Mouse (Mus musculus) heart, embryonic 16.5 days (tissue): ENCODE data around the gene Arhgap1. TPM values are rescaled to one million over a fixed set of nuclear protein-coding genes. Genes with fewer than 3 reads are reported as not detected.
A peak's percentile ranks its signal among the peaks of the same experiment; 100 is the strongest.

Experiments used
- ATAC-seq: fragments of 200-750 bp; cut with Nextera tagmentation; replicated peaks from 2 replicates; pipeline ENCODE4 v1.8.0; 2017; ENCODE audit warnings: moderate number of reproducible peaks; ENCODE audit not compliant: insufficient read depth, low FRiP score; ENCODE audit errors: extremely low read depth
- H3K27ac ChIP-seq: fragments of 300-500 bp; sonication (generic); 2 replicates; pipeline ENCODE4 v1.5.1; 2014; ENCODE audit warnings: mild to moderate bottlenecking, low read length, control low read depth, moderate library complexity
- H3K27me3 ChIP-seq: fragments of 300-500 bp; sonication (generic); 2 replicates; pipeline ENCODE4 v1.6.1; 2014; ENCODE audit warnings: low read length, mixed read lengths; ENCODE audit not compliant: control insufficient read depth, insufficient read depth
- H3K36me3 ChIP-seq: fragments of 300-500 bp; sonication (generic); 2 replicates; pipeline ENCODE4 v1.6.1; 2014; ENCODE audit not compliant: control insufficient read depth, insufficient read depth
- H3K4me1 ChIP-seq: fragments of 300-500 bp; sonication (generic); 2 replicates; pipeline ENCODE4 v1.6.1; 2014; ENCODE audit warnings: low read length, mixed read lengths; ENCODE audit not compliant: control insufficient read depth, insufficient read depth
- H3K4me2 ChIP-seq: fragments of 300-500 bp; sonication (generic); 2 replicates; pipeline ENCODE4 v1.6.1; 2014; ENCODE audit warnings: low read depth, mild to moderate bottlenecking, control low read depth, low read length
- H3K4me3 ChIP-seq: fragments of 300-500 bp; sonication (generic); 2 replicates; pipeline ENCODE4 v1.5.1; 2014; ENCODE audit warnings: mild to moderate bottlenecking, control low read depth, low read length
- H3K9ac ChIP-seq: fragments of 300-500 bp; sonication (generic); 2 replicates; pipeline ENCODE4 v1.6.1; 2014; ENCODE audit warnings: low read length, control low read depth
- H3K9me3 ChIP-seq: fragments of 300-500 bp; sonication (generic); replicated peaks from 2 replicates; pipeline ENCODE4 v1.6.1; 2016; ENCODE audit warnings: low read length; ENCODE audit not compliant: control insufficient read depth
- WGBS: fragments of 180-500 bp; shearing (Covaris S2); extraction: QIAGEN DNeasy Blood & Tissue Kit; methylation state at CpG from one replicate; pipeline ENCODE4 v1.1.7; 2014; 5-methylcytosine and 5-hydroxymethylcytosine counted together
- polyA plus RNA-seq: library from polyadenylated mRNA; unstranded; fragments of >200 nt; fragmentation: Nextera tagmentation; extraction: Ambion mirVana; gene quantifications from 2 replicates; pipeline ENCODE4 v1.2.1, GENCODE M21; 2015

Gene Arhgap1
- polyA plus RNA-seq, 1 experiment from 2014 or later = 122 TPM

GRCm38 (mm10) chr2:91655388-91655787, 5.7 kb downstream of the Arhgap1 start:
- peaks cover 51% of the 10 kb centered on the region for H3K4me1 ChIP-seq
- no peak overlapping the region for H3K4me3 ChIP-seq
- H3K4me2 ChIP-seq = 0 out of 2 replicates have a peak overlapping the region, but pooled peaks have one; percentile 5
- H3K27me3 ChIP-seq = no peaks in the 10 kb centered on the region
- no peaks in the 10 kb centered on the region for H3K9me3 ChIP-seq
- H3K36me3 ChIP-seq = peaks cover 29% of the 10 kb centered on the region
- peak overlapping the region; percentile 81 for H3K27ac ChIP-seq
- H3K9ac ChIP-seq = 0 out of 2 replicates have a peak overlapping the region, but pooled peaks have one; percentile 34
- ATAC-seq = no peak
- 41% methylated on average over 5 of the region's 5 CpGs for whole genome bisulfite sequencing

GRCm38 (mm10) chr2:91655827-91656226, 6.2 kb downstream of the Arhgap1 start:
- H3K27ac ChIP-seq = peak overlapping the region; percentile 81
- 34% methylated on average over 6 of the region's 6 CpGs for WGBS
- H3K4me1 ChIP-seq = peaks cover 50% of the 10 kb centered on the region
- no peaks in the 10 kb centered on the region for H3K9me3 ChIP-seq
- no peaks in the 10 kb centered on the region for H3K27me3 ChIP-seq
- peak overlapping the region; percentile 24; the same call in 1 of the 2 replicates for H3K4me2 ChIP-seq
- peak; percentile 73 for ATAC-seq
- no peak overlapping the region for H3K4me3 ChIP-seq
- H3K9ac ChIP-seq = peak overlapping the region; percentile 44
- peaks cover 29% of the 10 kb centered on the region for H3K36me3 ChIP-seq

GRCm38 (mm10) chr2:91656774-91657173, 7.1 kb downstream of the Arhgap1 start:
- Histone ChIP-seq H3K4me2 (no peak overlapping the region), H3K4me3 (no peak overlapping the region), H3K27ac (peak overlapping the region; percentile 81; the same call in 1 of the 2 replicates), H3K9me3 (no peaks in the 10 kb centered on the region), H3K9ac (no peak overlapping the region), H3K27me3 (no peaks in the 10 kb centered on the region), H3K4me1 (peaks cover 42% of the 10 kb centered on the region), H3K36me3 (peaks cover 37% of the 10 kb centered on the region)
- WGBS = 45% methylated on average over 8 of the region's 8 CpGs
- no peak for ATAC-seq

- Histone ChIP-seq H3K9ac (no peak overlapping the region), H3K4me1 (peaks cover 21% of the 10 kb centered on the region), H3K27ac (no peak overlapping the region), H3K4me3 (no peak overlapping the region), H3K4me2 (no peak overlapping the region), H3K9me3 (no peaks in the 10 kb centered on the region), H3K27me3 (no peaks in the 10 kb centered on the region), H3K36me3 (peaks cover 56% of the 10 kb centered on the region)
- WGBS = 92% methylated on average over 8 of the region's 8 CpGs
- ATAC-seq = no peak
Measured at GRCm38 (mm10) chr2:91659657-91660056, 10.0 kb downstream of the Arhgap1 start.

- WGBS = 93% methylated on average over 6 of the region's 6 CpGs
- Histone ChIP-seq H3K36me3 (peaks cover 60% of the 10 kb centered on the region), H3K27me3 (no peaks in the 10 kb centered on the region), H3K4me2 (no peak overlapping the region), H3K9me3 (no peaks in the 10 kb centered on the region), H3K27ac (no peak overlapping the region), H3K4me3 (no peak overlapping the region), H3K4me1 (peaks cover 8% of the 10 kb centered on the region), H3K9ac (no peak overlapping the region)
- no peak for ATAC-seq
Measured at GRCm38 (mm10) chr2:91660981-91661380, 11.3 kb downstream of the Arhgap1 start.

GRCm38 (mm10) chr2:91664780-91665179, 15.1 kb downstream of the Arhgap1 start:
- H3K9me3 ChIP-seq = no peaks in the 10 kb centered on the region
- no peak overlapping the region for H3K9ac ChIP-seq
- no peak overlapping the region for H3K27ac ChIP-seq
- H3K4me2 ChIP-seq = no peak overlapping the region
- no peak overlapping the region for H3K4me3 ChIP-seq
- no peak for ATAC-seq
- H3K36me3 ChIP-seq = peaks cover 65% of the 10 kb centered on the region
- peaks cover 7% of the 10 kb centered on the region; the same call in 1 of the 2 replicates for H3K4me1 ChIP-seq
- H3K27me3 ChIP-seq = no peaks in the 10 kb centered on the region

- Histone ChIP-seq H3K4me3 (no peak overlapping the region), H3K27me3 (no peaks in the 10 kb centered on the region), H3K9me3 (no peaks in the 10 kb centered on the region), H3K4me1 (peaks cover 7% of the 10 kb centered on the region; the same call in 1 of the 2 replicates), H3K27ac (no peak overlapping the region), H3K36me3 (peaks cover 68% of the 10 kb centered on the region), H3K4me2 (no peak overlapping the region), H3K9ac (no peak overlapping the region)
- 74% methylated on average over 6 of the region's 6 CpGs for WGBS
- 0 out of 2 replicates have a peak, but pooled peaks have one; percentile 47 for ATAC-seq
Measured at GRCm38 (mm10) chr2:91666386-91666910, 16.8 kb downstream of the Arhgap1 start.

GRCm38 (mm10) chr2:91667747-91668146, 18.1 kb downstream of the Arhgap1 start:
- WGBS = 60% methylated on average over 2 of the region's 2 CpGs
- Histone ChIP-seq H3K9ac (no peak overlapping the region), H3K4me1 (peaks cover 7% of the 10 kb centered on the region; the same call in 1 of the 2 replicates), H3K36me3 (peaks cover 64% of the 10 kb centered on the region), H3K4me3 (no peak overlapping the region), H3K27me3 (no peaks in the 10 kb centered on the region), H3K9me3 (no peaks in the 10 kb centered on the region), H3K27ac (no peak overlapping the region), H3K4me2 (no peak overlapping the region)
- no peak for ATAC-seq

- 84% methylated on average over 8 of the region's 8 CpGs for WGBS
- no peak overlapping the region for H3K27ac ChIP-seq
- no peak overlapping the region for H3K4me2 ChIP-seq
- no peak for ATAC-seq
- H3K4me3 ChIP-seq = no peak overlapping the region
- no peaks in the 10 kb centered on the region for H3K9me3 ChIP-seq
- peaks cover 61% of the 10 kb centered on the region for H3K36me3 ChIP-seq
- H3K27me3 ChIP-seq = no peaks in the 10 kb centered on the region
- H3K4me1 ChIP-seq = peaks cover 7% of the 10 kb centered on the region; the same call in 1 of the 2 replicates
- H3K9ac ChIP-seq = no peak overlapping the region
Measured at GRCm38 (mm10) chr2:91669326-91669725, 19.7 kb downstream of the Arhgap1 start.
